Mouse (Mus musculus): ENCODE measurements around the gene Cx3cr1.

The Cx3cr1 gene

DNA sequence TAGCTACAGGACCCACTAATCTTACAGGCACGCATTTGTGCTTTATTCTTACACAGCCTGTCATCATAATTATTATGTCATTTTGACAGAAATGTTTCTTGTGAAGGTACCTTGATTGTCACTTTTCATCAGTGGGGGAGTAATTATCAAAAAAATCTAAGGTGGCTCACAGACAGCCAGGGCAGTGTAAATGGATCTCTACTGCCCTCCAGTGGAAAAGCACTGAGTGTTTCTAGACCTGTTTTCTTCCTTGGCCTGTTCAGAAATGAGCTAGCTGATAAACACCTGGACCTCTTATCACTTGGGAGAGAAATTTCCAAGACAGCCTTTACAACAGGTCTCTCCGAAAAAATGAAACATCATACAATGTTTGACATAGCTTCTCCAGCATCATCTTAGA lies 179.0 kb downstream of the Cx3cr1 start:
- peak; percentile 14 for DNase-seq (ENCODE audit: low read depth, low spot score)

DNA sequence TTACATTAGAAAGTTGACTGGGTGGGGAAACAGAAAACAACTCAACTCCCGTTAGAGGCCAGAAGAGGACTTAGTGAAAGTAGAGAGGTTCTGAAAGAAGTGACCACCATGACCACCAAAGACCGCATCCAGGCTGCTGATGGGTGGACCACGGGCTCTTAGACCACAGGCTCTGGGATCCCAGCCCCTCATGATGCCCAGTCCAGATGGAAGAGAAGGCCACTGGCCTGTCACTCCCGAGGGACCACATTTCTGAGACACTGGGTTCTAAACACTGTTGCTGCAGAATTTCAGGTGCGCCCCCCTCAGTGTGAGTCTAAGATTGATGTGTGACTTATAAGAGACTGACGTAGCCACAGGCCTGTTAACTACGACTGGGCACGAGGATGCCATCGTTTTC lies 180.2 kb downstream of the Cx3cr1 start:
- DNase-seq (ENCODE audit: low read depth, low spot score), result no peak

DNA sequence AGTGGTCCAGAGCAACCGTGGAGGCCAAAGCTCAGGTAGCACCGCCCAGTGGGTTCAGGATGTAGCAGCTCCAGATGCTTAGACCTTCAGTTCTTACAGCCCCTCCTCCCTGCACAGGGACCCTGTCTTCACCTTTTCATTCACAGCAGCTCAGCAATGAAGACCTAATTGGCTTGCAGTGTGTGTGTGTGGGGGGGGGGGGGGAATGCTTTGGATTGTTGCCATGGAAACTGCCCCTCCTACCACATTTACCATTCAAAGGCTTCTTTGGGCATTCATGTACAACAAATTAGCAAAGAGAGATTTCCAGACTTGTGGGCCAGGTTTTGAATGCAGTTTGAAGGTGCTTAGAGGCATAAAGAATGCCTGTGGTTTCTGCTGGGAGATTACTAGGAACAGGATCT lies 180.8 kb downstream of the Cx3cr1 start:
- no peak for DNase-seq (ENCODE audit: low read depth, low spot score)

DNA sequence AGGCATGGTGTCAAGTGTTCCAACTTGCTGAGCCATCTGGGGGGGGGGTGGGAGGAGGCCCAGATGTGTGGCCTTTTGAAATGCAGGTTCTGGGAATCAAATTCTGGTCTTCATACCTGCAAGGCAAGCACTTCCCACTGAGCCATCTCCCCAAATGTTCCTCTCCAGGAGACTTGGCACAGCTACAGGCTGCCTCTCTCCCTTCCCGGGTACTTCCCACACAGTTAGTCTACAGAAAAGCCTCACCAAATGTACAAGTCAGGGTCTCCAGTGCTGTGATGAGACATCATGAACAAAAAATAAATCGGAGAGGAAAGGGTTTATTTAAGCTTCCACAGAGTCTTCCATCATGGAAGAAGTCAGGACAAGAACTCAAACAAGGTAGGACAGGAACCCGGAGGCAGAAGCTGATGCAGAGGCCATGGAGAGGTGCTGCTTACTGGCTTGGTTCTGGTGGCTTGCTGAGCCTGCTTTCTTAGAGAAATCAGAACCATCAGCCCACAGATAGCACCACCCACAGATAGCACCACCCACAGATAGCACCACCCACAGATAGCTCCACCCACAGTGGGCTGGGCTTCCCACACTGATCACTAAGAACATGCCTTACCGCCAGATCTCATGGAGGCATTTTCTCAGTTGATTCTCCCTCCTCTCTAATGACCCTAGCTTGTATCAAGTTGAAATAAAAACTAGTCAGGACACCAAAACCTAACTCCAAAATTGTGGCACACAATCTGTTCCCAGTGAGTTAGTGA lies 182.4 kb downstream of the Cx3cr1 start:
- DNase-seq (ENCODE audit: low read depth, low spot score), result no peak

DNA sequence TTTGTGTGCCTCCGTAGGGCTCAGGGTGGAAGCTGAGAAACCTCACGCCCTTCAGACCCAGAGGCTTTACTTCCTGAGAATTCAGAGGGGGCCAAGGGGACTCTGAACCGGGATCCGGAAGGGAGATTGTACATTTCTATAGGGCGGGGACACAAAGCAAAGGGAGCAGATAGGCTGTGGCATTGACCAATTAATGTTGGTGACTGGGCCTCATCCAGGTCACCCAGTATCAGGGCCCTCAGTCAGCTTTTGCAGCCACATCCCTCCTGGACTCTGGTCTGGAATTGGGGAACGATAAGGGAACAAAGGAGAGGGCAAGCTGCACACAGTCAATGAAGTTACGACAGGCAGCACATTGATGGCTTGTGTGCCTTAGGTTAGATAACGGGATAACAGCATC lies 215.5 kb downstream of the Cx3cr1 start:
- no peak for DNase-seq (ENCODE audit: low read depth, low spot score)

DNA sequence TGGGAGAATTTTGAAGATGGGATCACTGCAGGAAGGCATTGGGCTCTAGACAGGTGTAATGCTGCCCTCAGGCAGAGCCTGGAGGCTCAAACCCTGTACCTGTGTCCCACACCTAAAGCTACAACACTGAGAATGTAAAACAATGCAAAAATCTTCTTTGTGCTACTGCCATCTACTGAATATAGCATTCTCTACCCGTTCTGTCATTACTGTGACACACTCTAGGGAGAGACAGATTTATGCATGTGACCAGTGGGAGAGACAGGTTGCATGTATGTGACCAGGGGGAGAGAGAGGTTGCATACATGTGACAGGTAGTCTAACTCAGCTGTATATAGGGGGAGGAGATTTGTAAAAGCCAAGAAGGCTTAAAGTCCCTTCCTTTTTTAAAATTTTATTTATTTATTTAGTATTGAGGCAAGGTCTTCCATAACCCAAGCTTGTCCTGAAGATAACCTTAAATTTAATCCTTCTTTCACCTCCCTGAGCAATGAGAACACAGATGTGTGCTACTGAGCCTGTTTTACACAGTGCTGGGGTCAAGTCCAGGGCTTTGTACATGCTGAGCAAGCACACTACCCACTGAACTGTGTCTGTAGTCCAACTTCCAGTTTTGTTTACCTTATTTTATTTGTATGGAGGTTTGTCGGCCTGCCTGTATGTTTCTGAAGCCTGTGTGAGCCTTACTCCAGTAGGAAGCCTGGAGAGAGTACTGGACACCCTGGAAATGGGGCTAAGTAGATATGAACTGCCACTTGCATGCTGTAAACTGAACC lies 216.4 kb downstream of the Cx3cr1 start:
- DNase-seq (ENCODE audit: low read depth, low spot score), result no peak

DNA sequence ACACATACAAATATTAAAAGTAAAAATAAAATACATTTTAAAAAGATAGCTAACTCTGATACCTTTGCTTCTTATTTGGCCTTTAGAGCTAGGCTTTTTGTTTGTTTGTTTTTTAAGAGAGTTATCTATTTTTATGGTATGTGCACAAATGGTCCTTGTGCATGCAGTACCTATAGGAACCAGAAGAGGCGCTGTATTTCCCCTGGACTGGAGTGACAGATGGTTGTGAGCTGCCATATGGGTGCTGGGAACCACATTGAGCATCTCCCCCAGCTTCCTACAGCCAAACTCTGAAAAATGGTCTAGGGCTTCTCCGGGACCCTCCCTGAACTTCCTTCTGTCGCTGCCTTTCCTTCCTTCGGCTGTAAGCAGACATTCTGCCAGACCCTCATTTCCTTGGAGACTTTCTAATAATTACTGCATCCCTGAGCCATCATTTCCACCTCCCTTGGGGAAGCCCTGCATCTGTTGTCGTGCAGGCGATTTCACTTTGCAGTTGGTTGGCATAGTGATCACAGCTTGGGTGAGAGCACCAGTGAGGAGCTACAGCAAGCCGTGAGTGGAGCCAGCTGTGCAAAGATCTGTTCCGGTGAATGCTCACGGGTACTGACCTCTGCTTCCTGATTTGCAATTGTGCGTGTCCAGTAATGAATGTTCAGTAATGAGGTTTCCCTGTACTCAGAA lies 217.2 kb downstream of the Cx3cr1 start:
- DNase-seq (ENCODE audit: low read depth, low spot score), result no peak
